Mouse (Mus musculus): ENCODE data around the gene Stk36.
A peak's percentile ranks its signal among the peaks of the same experiment; 100 is the strongest.

Gene Stk36

GRCm38 (mm10) chr1:74601267-74601962, at the start of gene Stk36, which contains the start of gene Rnf25:
Gene Stk36, plus strand, starts transcription at chr1:74601445.
Gene Rnf25, minus strand, starts transcription at chr1:74601397.
- peak; percentile 80 to 87 for DNase-seq

GRCm38 (mm10) chr1:74559061-74559460, 42.2 kb upstream of the Stk36 start:
- no peak for DNase-seq

- no peak for DNase-seq
These were observed 35.4 kb upstream of the Stk36 start for GRCm38 (mm10) chr1:74565834-74566233.

GRCm38 (mm10) chr1:74569739-74570719, 31.2 kb upstream of the Stk36 start:
- DNase-seq: no peak

GRCm38 (mm10) chr1:74582621-74583020, 18.6 kb upstream of the Stk36 start:
- DNase-seq: no peak

GRCm38 (mm10) chr1:74584616-74585398, 16.4 kb upstream of the Stk36 start:
- DNase-seq: no peak

- no peak for DNase-seq
These were observed 13.9 kb upstream of the Stk36 start for GRCm38 (mm10) chr1:74587233-74587772.

- DNase-seq: peak; percentile 98 to 99
These were observed 13.3 kb upstream of the Stk36 start, which contains the start of the genes Zfp142 and Bcs1l for GRCm38 (mm10) chr1:74587773-74588445. Gene Zfp142, minus strand, starts transcription at chr1:74588246. Gene Bcs1l, plus strand, starts transcription at chr1:74588289.

GRCm38 (mm10) chr1:74594434-74594833, 6.8 kb upstream of the Stk36 start:
- no peak for DNase-seq

- DNase-seq: no peak
These were observed 561 bp upstream of the Stk36 start for GRCm38 (mm10) chr1:74600501-74601266.

- DNase-seq: no peak
These were observed 22.9 kb downstream of the Stk36 start for GRCm38 (mm10) chr1:74624183-74624582.

GRCm38 (mm10) chr1:74626076-74626475, 24.8 kb downstream of the Stk36 start:
- DNase-seq: no peak

GRCm38 (mm10) chr1:74628001-74628400, 26.8 kb downstream of the Stk36 start:
- no peak for DNase-seq

- DNase-seq: no peak
These were observed 31.5 kb downstream of the Stk36 start for GRCm38 (mm10) chr1:74632734-74633133.

GRCm38 (mm10) chr1:74643524-74643923, 42.3 kb downstream of the Stk36 start:
- no peak for DNase-seq

- no peak for DNase-seq
These were observed 42.7 kb downstream of the Stk36 start for GRCm38 (mm10) chr1:74643926-74644325.

- DNase-seq: peak; percentile 95 to 98
These were observed 60.4 kb downstream of the Stk36 start, which contains the start of gene Ttll4 for GRCm38 (mm10) chr1:74661448-74662195. Gene Ttll4, plus strand, starts transcription at chr1:74661745.

GRCm38 (mm10) chr1:74662253-74662865, 61.1 kb downstream of the Stk36 start:
- no peak for DNase-seq

- no peak for DNase-seq
These were observed 63.9 kb downstream of the Stk36 start for GRCm38 (mm10) chr1:74665153-74665552.

- no peak for DNase-seq
These were observed 67.1 kb downstream of the Stk36 start for GRCm38 (mm10) chr1:74668371-74668770.

All from cerebellum, postnatal 25 days (tissue).